In genomic region chr6:100273556-100273955, GRCm38 (mm10) we compare ENCODE assay signal across 23 mouse cellular contexts. TPM values are rescaled to one million over a fixed set of nuclear protein-coding genes. Genes with fewer than 3 reads are reported as not detected.
DNase-seq lines count a peak whose midpoint lies in the region; ATAC-seq lines count a peak whose summit lies in the region.
"Had no signal": no experiment of that assay in that cellular context is flagged by ENCODE, and none has a peak within 500 bp of the region (broad histone marks: within the 10 kb centered on the region; RNA-seq: fewer than 3 reads in every experiment).

No protein-coding gene starts in this region.

- DNase-seq in ES-CJ7 (ENCODE audit: low read depth, low spot score), result peak; percentile 74
- peak; percentile 66 for DNase-seq in R1 (ENCODE audit: low read depth, low spot score)
- no peak for DNase-seq in lung, postnatal 36 days
- DNase-seq in Muller cell, postnatal 12 days (ENCODE audit: inconsistent ontology term), result no peak
- DNase-seq: adrenal gland, adult 2 months; adrenal gland, postnatal 10 days; adrenal gland, postnatal 25 days; cerebellum, adult 11 months; cerebellum, adult 18-20 months; cerebellum, adult 8-10 months; cerebellum, adult 9-11 months; cerebellum, postnatal 14 days; cerebellum, postnatal 36 days; embryo, embryonic 11 days had no signal

- no peak overlapping the region for H3K4me3 ChIP-seq in midbrain, embryonic 15.5 days
- H3K4me3 ChIP-seq: embryonic facial prominence, embryonic 13.5 days; embryonic facial prominence, embryonic 15.5 days; erythroblast, embryonic 14.5 days; forebrain, embryonic 10.5 days; forebrain, embryonic 12.5 days had no signal

- WGBS in midbrain, embryonic 15.5 days, result 67% methylated on average over 1 of the region's 1 CpGs

- no peak overlapping the region for H3K9ac ChIP-seq in midbrain, embryonic 15.5 days
- H3K9ac ChIP-seq: embryonic facial prominence, embryonic 13.5 days; embryonic facial prominence, embryonic 15.5 days; forebrain, embryonic 12.5 days had no signal

- no peaks in the 10 kb centered on the region for H3K9me3 ChIP-seq in midbrain, embryonic 15.5 days
- H3K9me3 ChIP-seq: embryonic facial prominence, embryonic 13.5 days; embryonic facial prominence, embryonic 15.5 days; forebrain, embryonic 10.5 days; forebrain, embryonic 12.5 days; G1E had no signal

- no peaks in the 10 kb centered on the region for H3K27me3 ChIP-seq in midbrain, embryonic 15.5 days (replicated peaks)
- H3K27me3 ChIP-seq: embryonic facial prominence, embryonic 13.5 days; embryonic facial prominence, embryonic 15.5 days; forebrain, embryonic 12.5 days had no signal

- no peaks in the 10 kb centered on the region for H3K36me3 ChIP-seq in midbrain, embryonic 15.5 days (replicated peaks)
- H3K36me3 ChIP-seq: embryonic facial prominence, embryonic 13.5 days; embryonic facial prominence, embryonic 15.5 days; forebrain, embryonic 12.5 days had no signal

- H3K4me1 ChIP-seq in midbrain, embryonic 15.5 days, result peaks cover 11% of the 10 kb centered on the region

- no peak overlapping the region for H3K27ac ChIP-seq in midbrain, embryonic 15.5 days
- H3K27ac ChIP-seq: embryonic facial prominence, embryonic 13.5 days; embryonic facial prominence, embryonic 15.5 days; forebrain, embryonic 10.5 days; forebrain, embryonic 12.5 days had no signal

- ATAC-seq in midbrain, embryonic 15.5 days (replicated peaks), result no peak
- ATAC-seq: forebrain, embryonic 14.5 days; forebrain, embryonic 16.5 days had no signal

- no peak overlapping the region for H3K4me2 ChIP-seq in midbrain, embryonic 15.5 days
- H3K4me2 ChIP-seq: embryonic facial prominence, embryonic 13.5 days; embryonic facial prominence, embryonic 15.5 days; forebrain, embryonic 12.5 days had no signal

RNA-seq across cellular contexts. Expression of gene Rybp, which starts 13.7 kb away (rescaled TPM):
- 23.4 and 27.3 TPM in 2 replicates for polyA plus RNA-seq in midbrain, embryonic 15.5 days (2015; fragmentation: Nextera tagmentation; extraction: Ambion mirVana)

Comparison
In these comparisons a context has a peak if more than half of its experiments do, and no peak if none do; other contexts are left out.
1. DNase-seq: peak in ES-CJ7 (single experiment) and R1 (single experiment); none in lung, postnatal 36 days (single experiment) and Muller cell, postnatal 12 days (single experiment).